Mouse (Mus musculus): ENCODE measurements around the gene Gm10570. TPM values are rescaled to one million over a fixed set of nuclear protein-coding genes. Genes with fewer than 3 reads are reported as not detected.

The Gm10570 gene
- 0.34 and 0.99 TPM in 2 replicates for polyA plus RNA-seq (2012; rRNA removed)

GRCm38 (mm10) chr4:130308231-130309081, at the start of gene Gm10570, which contains the start of gene Fabp3:
TSS of gene Gm10570 (minus strand) at chr4:130308674.
TSS of gene Fabp3 (plus strand) at chr4:130308595.

GRCm38 (mm10) chr4:130279105-130279504, 29.4 kb downstream of the Gm10570 start, which contains the start of gene Serinc2:
TSS of gene Serinc2 (minus strand) at chr4:130279205.

Other genes with a start within 250 kb of the Gm10570 start
- 53.3 and 56.2 TPM in 2 replicates for gene Pef1, start 206.1 kb downstream of the Gm10570 start, polyA plus RNA-seq (2012; rRNA removed)
- 6.9 and 8.1 TPM in 2 replicates for gene Hcrtr1, start 169.3 kb downstream of the Gm10570 start, polyA plus RNA-seq (2012; rRNA removed)
- gene Tinagl1, start 133.6 kb downstream of the Gm10570 start, polyA plus RNA-seq (2012; rRNA removed) = 7.3 and 7.5 TPM in 2 replicates
- gene Gm853, start 86.3 kb downstream of the Gm10570 start, polyA plus RNA-seq (2012; rRNA removed) = 0.06 and 0.29 TPM in 2 replicates
- gene Serinc2, start 29.5 kb downstream of the Gm10570 start, polyA plus RNA-seq (2012; rRNA removed) = 36.8 and 39.9 TPM in 2 replicates
- gene Fabp3, start 79 bp downstream of the Gm10570 start, polyA plus RNA-seq (2012; rRNA removed) = 236 and 273 TPM in 2 replicates
- gene Zcchc17, start 51.3 kb upstream of the Gm10570 start, polyA plus RNA-seq (2012; rRNA removed) = 45.7 and 48.3 TPM in 2 replicates
- gene Snrnp40, start 51.5 kb upstream of the Gm10570 start, polyA plus RNA-seq (2012; rRNA removed) = 72.4 and 73.4 TPM in 2 replicates

All from central nervous system, embryonic 18 days (tissue).